Comparison of ENCODE assay signal across 25 mouse cellular contexts in the genomic region with DNA sequence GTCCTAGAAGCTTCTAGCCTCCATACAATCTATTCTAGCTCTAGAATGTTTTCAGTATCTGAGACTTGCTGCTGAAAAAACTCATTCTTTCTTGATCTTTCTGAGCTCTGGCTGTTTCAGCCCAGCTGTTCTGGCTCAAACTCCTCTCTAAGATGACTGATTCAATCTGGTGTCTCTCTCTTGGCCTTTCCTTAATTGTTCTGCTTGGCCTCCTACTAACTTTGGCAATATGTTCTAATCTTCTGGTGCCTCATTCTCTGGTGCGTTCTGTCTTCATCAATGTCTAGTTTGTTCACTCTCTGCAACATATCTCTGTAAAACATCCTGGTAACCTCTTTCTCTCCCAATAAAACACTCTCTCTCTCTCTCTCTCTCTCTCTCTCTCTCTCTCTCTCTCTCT.
A peak's percentile ranks its signal among the peaks of the same experiment; 100 is the strongest.
DNase-seq lines count a peak whose midpoint lies in the region; ATAC-seq and TF ChIP-seq lines count a peak whose summit lies in the region.
"Had no signal": no experiment of that assay in that cellular context is flagged by ENCODE, and none has a peak within 500 bp of the region (broad histone marks: within the 10 kb centered on the region; RNA-seq: fewer than 3 reads in every experiment).

No protein-coding gene starts in this region.

- peak; percentile 41 for DNase-seq in kidney, postnatal 0 days (ENCODE audit: low spot score)
- DNase-seq in kidney, adult 11 months = no peak
- DNase-seq in lung, embryonic 14.5 days = peak; percentile 60
- no peak for DNase-seq in lung, adult 2 months
- DNase-seq in lung, postnatal 10 days = peak; percentile 20
- DNase-seq in lung, postnatal 25 days (ENCODE audit: low spot score) = peak; percentile 10
- DNase-seq: adrenal gland, postnatal 25 days; B cell, adult 2 months; cerebellum, adult 11-12 months; cerebellum, adult 9-11 months; embryo, embryonic 11 days; gastrocnemius, adult 2 months; kidney, postnatal 36 days; liver, embryonic 13.5 days; midbrain, embryonic 14.5 days; thymus, adult 2 months; thymus, postnatal 4 days had no signal

- H3K4me3 ChIP-seq in kidney, postnatal 0 days (replicated peaks; ENCODE audit: low read depth, low read length) = no peak overlapping the region
- H3K4me3 ChIP-seq in lung, embryonic 14.5 days (ENCODE audit: low read depth, low read length) = no peak overlapping the region
- no peak overlapping the region for H3K4me3 ChIP-seq in lung, adult 2 months (replicated peaks; ENCODE audit: extremely low read depth, low read depth, low read length)
- no peak overlapping the region for H3K4me3 ChIP-seq in midbrain, embryonic 13.5 days (replicated peaks)
- H3K4me3 ChIP-seq: erythroblast, embryonic 14.5 days; gastrocnemius, adult 2 months; hindbrain, embryonic 13.5 days; limb, embryonic 10.5 days; limb, embryonic 15.5 days; liver, embryonic 13.5 days had no signal

- no peak overlapping the region for H3K4me2 ChIP-seq in kidney, postnatal 0 days (ENCODE audit: low read length)
- no peak overlapping the region for H3K4me2 ChIP-seq in lung, embryonic 14.5 days
- no peak overlapping the region for H3K4me2 ChIP-seq in midbrain, embryonic 13.5 days (replicated peaks)
- H3K4me2 ChIP-seq: hindbrain, embryonic 13.5 days; limb, embryonic 15.5 days; liver, embryonic 13.5 days had no signal

- H3K9me3 ChIP-seq in kidney, postnatal 0 days (replicated peaks; ENCODE audit: low read length) = no peaks in the 10 kb centered on the region
- H3K9me3 ChIP-seq in lung, embryonic 14.5 days (ENCODE audit: low read depth, low read length) = no peaks in the 10 kb centered on the region
- no peaks in the 10 kb centered on the region for H3K9me3 ChIP-seq in midbrain, embryonic 13.5 days
- H3K9me3 ChIP-seq: hindbrain, embryonic 13.5 days; limb, embryonic 10.5 days; limb, embryonic 15.5 days had no signal

- no peak for TF ChIP-seq CTCF in kidney, postnatal 0 days (IDR thresholded peaks at IDR 0.05; ENCODE audit: low read depth)
- no peak for TF ChIP-seq CTCF in lung, embryonic 14.5 days (IDR thresholded peaks at IDR 0.05; ENCODE audit: low read depth)
- no peak for TF ChIP-seq CTCF in lung, adult 2 months (IDR thresholded peaks at IDR 0.05; ENCODE audit: insufficient read depth, low read length)

- H3K27ac ChIP-seq in kidney, postnatal 0 days = no peak overlapping the region
- H3K27ac ChIP-seq in lung, embryonic 14.5 days (ENCODE audit: low read depth) = no peak overlapping the region
- no peak overlapping the region for H3K27ac ChIP-seq in midbrain, embryonic 13.5 days
- H3K27ac ChIP-seq: gastrocnemius, adult 2 months; hindbrain, embryonic 13.5 days; limb, embryonic 10.5 days; limb, embryonic 15.5 days; liver, embryonic 13.5 days; macrophage had no signal

- WGBS in kidney, postnatal 0 days = 62% methylated on average over 1 of the region's 1 CpGs
- 48% methylated on average over 1 of the region's 1 CpGs for WGBS in lung, embryonic 14.5 days
- 74% methylated on average over 1 of the region's 1 CpGs for WGBS in lung, adult 2 months
- WGBS in midbrain, embryonic 13.5 days = 86% methylated on average over 1 of the region's 1 CpGs

- no peak for ATAC-seq in kidney, postnatal 0 days (replicated peaks; ENCODE audit: low FRiP score, low read depth)
- peak; percentile 68; the same call in 1 of the 2 replicates for ATAC-seq in lung, embryonic 14.5 days (ENCODE audit: insufficient read depth)
- ATAC-seq in midbrain, embryonic 13.5 days = no peak
- ATAC-seq: forebrain, embryonic 16.5 days; intestine, embryonic 16.5 days had no signal

- no peak for TF ChIP-seq POLR2A in lung, adult 2 months (IDR thresholded peaks at IDR 0.05; ENCODE audit: borderline replicate concordance, extremely low read depth, low read depth, low read length)

- no peaks in the 10 kb centered on the region for H3K27me3 ChIP-seq in kidney, postnatal 0 days (ENCODE audit: insufficient read depth, low read length)
- H3K27me3 ChIP-seq in lung, embryonic 14.5 days (ENCODE audit: insufficient read depth, low read length) = no peaks in the 10 kb centered on the region
- H3K27me3 ChIP-seq in midbrain, embryonic 13.5 days = no peaks in the 10 kb centered on the region
- H3K27me3 ChIP-seq: hindbrain, embryonic 13.5 days; limb, embryonic 15.5 days; liver, embryonic 13.5 days had no signal

- no peaks in the 10 kb centered on the region for H3K4me1 ChIP-seq in kidney, postnatal 0 days (replicated peaks; ENCODE audit: insufficient read depth, low read length)
- no peaks in the 10 kb centered on the region for H3K4me1 ChIP-seq in lung, embryonic 14.5 days (ENCODE audit: insufficient read depth)
- no peaks in the 10 kb centered on the region for H3K4me1 ChIP-seq in lung, adult 2 months (ENCODE audit: control insufficient read depth, insufficient read depth, low read length)
- H3K4me1 ChIP-seq in midbrain, embryonic 13.5 days (replicated peaks) = 0 out of 2 replicates have a peak, but pooled peaks cover 7% of the 10 kb centered on the region
- H3K4me1 ChIP-seq: liver, embryonic 13.5 days had no signal

- H3K36me3 ChIP-seq in kidney, postnatal 0 days (ENCODE audit: insufficient read depth, low read length) = no peaks in the 10 kb centered on the region
- no peaks in the 10 kb centered on the region for H3K36me3 ChIP-seq in lung, embryonic 14.5 days (ENCODE audit: insufficient read depth)
- H3K36me3 ChIP-seq in midbrain, embryonic 13.5 days = no peaks in the 10 kb centered on the region
- H3K36me3 ChIP-seq: hindbrain, embryonic 13.5 days; limb, embryonic 10.5 days; limb, embryonic 15.5 days; liver, embryonic 13.5 days had no signal

- no peak overlapping the region for H3K9ac ChIP-seq in kidney, postnatal 0 days (ENCODE audit: low read depth, low read length)
- no peak overlapping the region for H3K9ac ChIP-seq in lung, embryonic 14.5 days
- no peak overlapping the region for H3K9ac ChIP-seq in midbrain, embryonic 13.5 days (replicated peaks)
- H3K9ac ChIP-seq: hindbrain, embryonic 13.5 days; limb, embryonic 15.5 days; liver, embryonic 13.5 days had no signal

Comparison
In these comparisons a context has a peak if more than half of its experiments do, and no peak if none do; other contexts are left out.
1. DNase-seq: peak in kidney, postnatal 0 days (single experiment), lung, embryonic 14.5 days (single experiment), lung, postnatal 10 days (single experiment) and lung, postnatal 25 days (single experiment); none in kidney, adult 11 months (single experiment) and lung, adult 2 months (single experiment).